Mouse (Mus musculus): ENCODE measurements around the gene Bdh2.

- TF ChIP-seq GATA1 (IDR thresholded peaks at IDR 0.05; ENCODE audit: borderline replicate concordance, low read length) = no peak
- TF ChIP-seq CTCF (IDR thresholded peaks at IDR 0.05; ENCODE audit: low read depth, low read length) = no peak
- TF ChIP-seq POLR2AphosphoS5 (IDR thresholded peaks at IDR 0.05; ENCODE audit: insufficient replicate concordance, low read depth, low read length) = no peak
- no peak for TF ChIP-seq TAL1 (conservative IDR thresholded peaks at IDR 0.05; ENCODE audit: low read depth, low read length)
Measured at GRCm38 (mm10) chr3:135285256-135285655, 4.2 kb downstream of the Bdh2 start.
